Mouse (Mus musculus): Measurements from ENCODE around the gene Acot6. TPM values are rescaled to one million over a fixed set of nuclear protein-coding genes. Genes with fewer than 3 reads are reported as not detected.
A peak's percentile ranks its signal among the peaks of the same experiment; 100 is the strongest.
"Not testable (repeated sequence)": the region's sequence is repeated elsewhere in the genome, so short reads cannot be mapped to it uniquely, and the experiment has no call there.

Gene Acot6
- 0.40 and 0.51 TPM in 2 replicates for polyA plus RNA-seq (2015; fragmentation: Nextera tagmentation; extraction: Ambion mirVana)

- DNase-seq, result peak; percentile 17
- H3K4me1 ChIP-seq (replicated peaks), result peaks cover 14% of the 10 kb centered on the region; the same call in 1 of the 2 replicates
- not testable (repeated sequence) for H3K27ac ChIP-seq; H3K27me3 ChIP-seq; H3K36me3 ChIP-seq; H3K9me3 ChIP-seq (replicated peaks)
- WGBS (ENCODE audit: insufficient replicate concordance), result under 1% methylated on average over 80 of the region's 80 CpGs
- ATAC-seq (ENCODE audit: low read depth), result peak; percentile 70
- peak within 1 kb of the TSS; percentile 70 for H3K9ac ChIP-seq
- H3K4me3 ChIP-seq (replicated peaks), result peak within 1 kb of the TSS; percentile 64
- H3K4me2 ChIP-seq, result peak within 1 kb of the TSS; percentile 85
Observed at GRCm38 (mm10) chr12:84100604-84101492, at the start of gene Acot6. Gene Acot6, plus strand, starts transcription at chr12:84100654.

GRCm38 (mm10) chr12:84050744-84051143 is 49.7 kb upstream of the Acot6 start:
- not testable (repeated sequence) for H3K9me3 ChIP-seq (replicated peaks); H3K36me3 ChIP-seq; H3K4me1 ChIP-seq (replicated peaks); H3K9ac ChIP-seq; H3K4me3 ChIP-seq (replicated peaks); H3K27ac ChIP-seq; H3K4me2 ChIP-seq; ATAC-seq (ENCODE audit: low read depth); DNase-seq
- 73% methylated on average over 5 of the region's 5 CpGs for WGBS (ENCODE audit: insufficient replicate concordance)
- H3K27me3 ChIP-seq, result peaks cover 34% of the 10 kb centered on the region

- 0 out of 2 replicates have a peak, but pooled peaks cover 6% of the 10 kb centered on the region for H3K9me3 ChIP-seq (replicated peaks)
- H3K4me1 ChIP-seq (replicated peaks), result no peaks in the 10 kb centered on the region
- H3K27ac ChIP-seq, result peak within 1 kb of the TSS; percentile 49
- peak within 1 kb of the TSS; percentile 52 for H3K4me3 ChIP-seq (replicated peaks)
- peaks cover 34% of the 10 kb centered on the region for H3K27me3 ChIP-seq
- no peak for DNase-seq
- no peak for ATAC-seq (ENCODE audit: low read depth)
- 40% methylated on average over 5 of the region's 5 CpGs for WGBS (ENCODE audit: insufficient replicate concordance)
- no peak within 1 kb of the TSS for H3K9ac ChIP-seq
- peak within 1 kb of the TSS; percentile 64 for H3K4me2 ChIP-seq
- peaks cover 9% of the 10 kb centered on the region for H3K36me3 ChIP-seq
Observed at GRCm38 (mm10) chr12:84051937-84052474, 48.4 kb upstream of the Acot6 start, which contains the start of gene Acot3. Gene Acot3, plus strand, starts transcription at chr12:84052144.

GRCm38 (mm10) chr12:84052609-84053008 is 47.8 kb upstream of the Acot6 start:
- DNase-seq (no peak), ATAC-seq (ENCODE audit: low read depth) (no peak)

GRCm38 (mm10) chr12:84053173-84053572 is 47.3 kb upstream of the Acot6 start:
- Histone ChIP-seq H3K36me3 (peaks cover 4% of the 10 kb centered on the region), H3K9me3 (replicated peaks) (0 out of 2 replicates have a peak, but pooled peaks cover 4% of the 10 kb centered on the region), H3K27ac (peak overlapping the region; percentile 49), H3K9ac (peak overlapping the region; percentile 51; the same call in 1 of the 2 replicates), H3K4me1 (replicated peaks) (no peaks in the 10 kb centered on the region), H3K27me3 (peaks cover 34% of the 10 kb centered on the region), H3K4me2 (peak overlapping the region; percentile 64), H3K4me3 (replicated peaks) (peak overlapping the region; percentile 52)
- DNase-seq, result no peak
- WGBS (ENCODE audit: insufficient replicate concordance), result 14% methylated on average over 16 of the region's 16 CpGs
- no peak for ATAC-seq (ENCODE audit: low read depth)

More at GRCm38 (mm10) chr12:84052609-84053008, 47.8 kb upstream of the Acot6 start:
- Histone ChIP-seq H3K27me3 (peaks cover 34% of the 10 kb centered on the region), H3K4me1 (replicated peaks) (no peaks in the 10 kb centered on the region), H3K27ac (peak overlapping the region; percentile 49), H3K9ac (no peak overlapping the region), H3K4me2 (peak overlapping the region; percentile 64), H3K9me3 (replicated peaks) (0 out of 2 replicates have a peak, but pooled peaks cover 6% of the 10 kb centered on the region), H3K4me3 (replicated peaks) (peak overlapping the region; percentile 52), H3K36me3 (peaks cover 7% of the 10 kb centered on the region)
- 73% methylated on average over 7 of the region's 7 CpGs for WGBS (ENCODE audit: insufficient replicate concordance)

- Histone ChIP-seq H3K9ac (peak overlapping the region; percentile 51; the same call in 1 of the 2 replicates), H3K27ac (peak overlapping the region; percentile 18; the same call in 1 of the 2 replicates), H3K4me2 (peak overlapping the region; percentile 64), H3K27me3 (peaks cover 34% of the 10 kb centered on the region), H3K9me3 (replicated peaks) (no peaks in the 10 kb centered on the region), H3K4me3 (replicated peaks) (peak overlapping the region; percentile 52), H3K4me1 (replicated peaks) (no peaks in the 10 kb centered on the region), H3K36me3 (no peaks in the 10 kb centered on the region)
- WGBS (ENCODE audit: insufficient replicate concordance), result 4% methylated on average over 41 of the region's 46 CpGs
- DNase-seq (no peak), ATAC-seq (ENCODE audit: low read depth) (peak; percentile 26; the same call in 1 of the 2 replicates)
Observed at GRCm38 (mm10) chr12:84053679-84054391, 46.6 kb upstream of the Acot6 start.

- H3K27me3 ChIP-seq, result peaks cover 6% of the 10 kb centered on the region; the same call in 1 of the 2 replicates
- 7% methylated on average over 2 of the region's 2 CpGs for WGBS (ENCODE audit: insufficient replicate concordance)
- H3K4me3 ChIP-seq (replicated peaks), result no peak overlapping the region
- H3K27ac ChIP-seq, result no peak overlapping the region
- no peaks in the 10 kb centered on the region for H3K36me3 ChIP-seq
- DNase-seq, result no peak
- no peaks in the 10 kb centered on the region; the same call in 1 of the 2 replicates for H3K9me3 ChIP-seq (replicated peaks)
- no peaks in the 10 kb centered on the region for H3K4me1 ChIP-seq (replicated peaks)
- ATAC-seq (ENCODE audit: low read depth), result no peak
- H3K9ac ChIP-seq, result no peak overlapping the region
- H3K4me2 ChIP-seq, result no peak overlapping the region
Observed at GRCm38 (mm10) chr12:84060946-84061345, 39.5 kb upstream of the Acot6 start.

GRCm38 (mm10) chr12:84062336-84062735 is 38.1 kb upstream of the Acot6 start:
- DNase-seq (no peak), ATAC-seq (ENCODE audit: low read depth) (no peak)
- peaks cover 13% of the 10 kb centered on the region for H3K27me3 ChIP-seq
- WGBS (ENCODE audit: insufficient replicate concordance), result 81% methylated on average over 20 of the region's 20 CpGs
- H3K4me2 ChIP-seq, result no peak overlapping the region
- no peaks in the 10 kb centered on the region for H3K36me3 ChIP-seq
- no peaks in the 10 kb centered on the region for H3K4me1 ChIP-seq (replicated peaks)
- H3K9me3 ChIP-seq (replicated peaks), result no peaks in the 10 kb centered on the region; the same call in 1 of the 2 replicates
- H3K4me3 ChIP-seq (replicated peaks), result no peak overlapping the region
- H3K27ac ChIP-seq, result no peak overlapping the region
- no peak overlapping the region for H3K9ac ChIP-seq

- DNase-seq (no peak), ATAC-seq (ENCODE audit: low read depth) (no peak)
- Histone ChIP-seq H3K9me3 (replicated peaks) (no peaks in the 10 kb centered on the region; the same call in 1 of the 2 replicates), H3K9ac (no peak overlapping the region), H3K27ac (no peak overlapping the region), H3K4me2 (no peak overlapping the region), H3K27me3 (peaks cover 21% of the 10 kb centered on the region), H3K4me3 (replicated peaks) (no peak overlapping the region), H3K36me3 (no peaks in the 10 kb centered on the region), H3K4me1 (replicated peaks) (no peaks in the 10 kb centered on the region)
- WGBS (ENCODE audit: insufficient replicate concordance), result 53% methylated on average over 5 of the region's 5 CpGs
Observed at GRCm38 (mm10) chr12:84063228-84063627, 37.2 kb upstream of the Acot6 start.

GRCm38 (mm10) chr12:84063833-84064232 is 36.6 kb upstream of the Acot6 start:
- H3K27ac ChIP-seq, result no peak overlapping the region
- DNase-seq (no peak), ATAC-seq (ENCODE audit: low read depth) (no peak)
- H3K4me3 ChIP-seq (replicated peaks), result no peak overlapping the region
- no peaks in the 10 kb centered on the region; the same call in 1 of the 2 replicates for H3K9me3 ChIP-seq (replicated peaks)
- no peak overlapping the region for H3K9ac ChIP-seq
- no peaks in the 10 kb centered on the region for H3K36me3 ChIP-seq
- peaks cover 27% of the 10 kb centered on the region for H3K27me3 ChIP-seq
- no peak overlapping the region for H3K4me2 ChIP-seq
- whole genome bisulfite sequencing (ENCODE audit: insufficient replicate concordance), result 48% methylated on average over 2 of the region's 2 CpGs
- H3K4me1 ChIP-seq (replicated peaks), result no peaks in the 10 kb centered on the region

GRCm38 (mm10) chr12:84064621-84065020 is 35.8 kb upstream of the Acot6 start:
- Histone ChIP-seq H3K27ac (no peak overlapping the region), H3K4me2 (no peak overlapping the region), H3K4me3 (replicated peaks) (no peak overlapping the region), H3K4me1 (replicated peaks) (no peaks in the 10 kb centered on the region), H3K9me3 (replicated peaks) (no peaks in the 10 kb centered on the region; the same call in 1 of the 2 replicates), H3K9ac (no peak overlapping the region), H3K27me3 (peaks cover 31% of the 10 kb centered on the region), H3K36me3 (no peaks in the 10 kb centered on the region)
- DNase-seq (no peak), ATAC-seq (ENCODE audit: low read depth) (no peak)
- 57% methylated on average over 8 of the region's 8 CpGs for WGBS (ENCODE audit: insufficient replicate concordance)

Measured in liver, embryonic 13.5 days (tissue).